Mouse (Mus musculus): ENCODE data around the gene Mdfic.

GRCm38 (mm10) chr6:15794801-15795200, 74.3 kb downstream of the Mdfic start:
- TF ChIP-seq CTCF (IDR thresholded peaks at IDR 0.05; ENCODE audit: extremely low read depth, insufficient read depth, low read length) (no peak), POLR2A (IDR thresholded peaks at IDR 0.05; ENCODE audit: extremely low read depth, insufficient read depth, low read length) (no peak)
